Mouse (Mus musculus): ENCODE measurements around the gene Lrp4. TPM values are rescaled to one million over a fixed set of nuclear protein-coding genes. Genes with fewer than 3 reads are reported as not detected.

The Lrp4 gene
- 13.6 TPM for polyA plus RNA-seq (2014; fragmentation: Illumina TruSeq; extraction: RNeasy Lipid Tissue Mini Kit (QIAGEN cat#74804); ENCODE audit: low read depth, low replicate concordance)

GRCm38 (mm10) chr2:91457259-91457655 is at the start of gene Lrp4:
Lrp4 (plus strand) TSS chr2:91457511.

GRCm38 (mm10) chr2:91444286-91444892 is 12.9 kb upstream of the Lrp4 start, which contains the start of gene 1110051M20Rik:
1110051M20Rik (minus strand) TSS chr2:91444704.

GRCm38 (mm10) chr2:91526294-91527146 is 69.2 kb downstream of the Lrp4 start, which contains the start of gene Ckap5:
Ckap5 (plus strand) TSS chr2:91526762.

Other genes with a start within 250 kb of the Lrp4 start
- gene Ddb2, start 220.5 kb upstream of the Lrp4 start, polyA plus RNA-seq (2014; fragmentation: Illumina TruSeq; extraction: RNeasy Lipid Tissue Mini Kit (QIAGEN cat#74804); ENCODE audit: low read depth, low replicate concordance): 20.7 TPM
- 45.0 TPM for gene Pacsin3, start 201.6 kb upstream of the Lrp4 start, polyA plus RNA-seq (2014; fragmentation: Illumina TruSeq; extraction: RNeasy Lipid Tissue Mini Kit (QIAGEN cat#74804); ENCODE audit: low read depth, low replicate concordance)
- 55.6 TPM for gene Arfgap2, start 192.5 kb upstream of the Lrp4 start, polyA plus RNA-seq (2014; fragmentation: Illumina TruSeq; extraction: RNeasy Lipid Tissue Mini Kit (QIAGEN cat#74804); ENCODE audit: low read depth, low replicate concordance)
- 18.8 TPM for gene 1110051M20Rik, start 12.8 kb upstream of the Lrp4 start, polyA plus RNA-seq (2014; fragmentation: Illumina TruSeq; extraction: RNeasy Lipid Tissue Mini Kit (QIAGEN cat#74804); ENCODE audit: low read depth, low replicate concordance)
- 15.0 TPM for gene Ckap5, start 69.3 kb downstream of the Lrp4 start, polyA plus RNA-seq (2014; fragmentation: Illumina TruSeq; extraction: RNeasy Lipid Tissue Mini Kit (QIAGEN cat#74804); ENCODE audit: low read depth, low replicate concordance)
- not detected for gene F2, start 178.9 kb downstream of the Lrp4 start, polyA plus RNA-seq (2014; fragmentation: Illumina TruSeq; extraction: RNeasy Lipid Tissue Mini Kit (QIAGEN cat#74804); ENCODE audit: low read depth, low replicate concordance)
- 11.3 TPM for gene Zfp408, start 192.3 kb downstream of the Lrp4 start, polyA plus RNA-seq (2014; fragmentation: Illumina TruSeq; extraction: RNeasy Lipid Tissue Mini Kit (QIAGEN cat#74804); ENCODE audit: low read depth, low replicate concordance)
- gene Arhgap1, start 192.3 kb downstream of the Lrp4 start, polyA plus RNA-seq (2014; fragmentation: Illumina TruSeq; extraction: RNeasy Lipid Tissue Mini Kit (QIAGEN cat#74804); ENCODE audit: low read depth, low replicate concordance): 67.9 TPM

All from adipose tissue, adult 10 weeks (tissue).